Mouse (Mus musculus) lung, embryonic 14.5 days (tissue): ENCODE data around the gene Fsd1. TPM values are rescaled to one million over a fixed set of nuclear protein-coding genes. Genes with fewer than 3 reads are reported as not detected.
A peak's percentile ranks its signal among the peaks of the same experiment; 100 is the strongest.

Experiments
- ATAC-seq: fragments of 200-750 bp; cut with Nextera tagmentation; 2 replicates; pipeline ENCODE4 v1.8.0; 2017; ENCODE audit warnings: mild to moderate bottlenecking, moderate TSS enrichment, moderate library complexity; ENCODE audit not compliant: insufficient read depth
- DNase-seq: peaks from one replicate; pipeline ENCODE4 v3.0.0-alpha.2; 2015
- H3K27ac ChIP-seq: fragments of 300-500 bp; sonication (generic); 2 replicates; pipeline ENCODE4 v1.5.1; 2014; ENCODE audit warnings: low read depth, mild to moderate bottlenecking, moderate library complexity
- H3K27me3 ChIP-seq: fragments of 300-500 bp; sonication (generic); 2 replicates; pipeline ENCODE4 v1.6.1; 2014; ENCODE audit warnings: low read length, control low read depth; ENCODE audit not compliant: insufficient read depth
- H3K36me3 ChIP-seq: fragments of 300-500 bp; sonication (generic); 2 replicates; pipeline ENCODE4 v1.6.1; 2014; ENCODE audit warnings: control low read depth; ENCODE audit not compliant: insufficient read depth
- H3K4me1 ChIP-seq: fragments of 300-500 bp; sonication (generic); 2 replicates; pipeline ENCODE4 v1.6.1; 2014; ENCODE audit warnings: antibody characterized with exemption, control low read depth; ENCODE audit not compliant: insufficient read depth
- H3K4me2 ChIP-seq: fragments of 300-500 bp; sonication (generic); 2 replicates; pipeline ENCODE4 v1.6.1; 2014; ENCODE audit warnings: mild to moderate bottlenecking
- H3K4me3 ChIP-seq: fragments of 300-500 bp; sonication (generic); 2 replicates; pipeline ENCODE4 v1.5.1; 2014; ENCODE audit warnings: low read depth, low read length
- H3K9ac ChIP-seq: fragments of 300-500 bp; sonication (generic); 2 replicates; pipeline ENCODE4 v1.6.1; 2014
- H3K9me3 ChIP-seq: fragments of 300-500 bp; sonication (generic); 2 replicates; pipeline ENCODE4 v1.6.1; 2016; ENCODE audit warnings: low read depth, low read length, control low read depth
- CTCF ChIP-seq: IDR thresholded peaks from 2 replicates; pipeline ENCODE4 v1.5.1; 2016; ENCODE audit warnings: antibody characterized with exemption, low read depth
- WGBS: fragments of 180-500 bp; shearing (Covaris S2); extraction: QIAGEN DNeasy Blood & Tissue Kit; methylation state at CpG from one replicate; pipeline ENCODE4 v1.1.7; 2014; 5-methylcytosine and 5-hydroxymethylcytosine counted together
- polyA plus RNA-seq: library from polyadenylated mRNA; unstranded; fragments of >200 nt; fragmentation: Nextera tagmentation; extraction: Ambion mirVana; gene quantifications from 2 replicates; pipeline ENCODE4 v1.2.1, GENCODE M21; 2014

The Fsd1 gene
- polyA plus RNA-seq, 1 experiment from 2014 or later = 11.5 TPM

- no peak for TF ChIP-seq CTCF
- Histone ChIP-seq H3K9ac (no peak overlapping the region; the same call in 1 of the 2 replicates), H3K9me3 (no peaks in the 10 kb centered on the region), H3K27me3 (peaks cover 16% of the 10 kb centered on the region; the same call in 1 of the 2 replicates), H3K4me1 (0 out of 2 replicates have a peak, but pooled peaks cover 3% of the 10 kb centered on the region), H3K4me3 (peak overlapping the region; percentile 48), H3K36me3 (peaks cover 20% of the 10 kb centered on the region; the same call in 1 of the 2 replicates), H3K27ac (no peak overlapping the region), H3K4me2 (peak overlapping the region; percentile 90; the same call in 1 of the 2 replicates)
- WGBS = 31% methylated on average over 22 of the region's 22 CpGs
- ATAC-seq = no peak
- no peak for DNase-seq
These were observed 14.9 kb upstream of the Fsd1 start for GRCm38 (mm10) chr17:55971453-55971852.

- peak; percentile 81 for ATAC-seq
- no peak overlapping the region for H3K4me3 ChIP-seq
- H3K27ac ChIP-seq = no peak overlapping the region
- 0 out of 2 replicates have a peak, but pooled peaks cover 3% of the 10 kb centered on the region for H3K36me3 ChIP-seq
- H3K4me1 ChIP-seq = no peaks in the 10 kb centered on the region
- H3K9me3 ChIP-seq = no peaks in the 10 kb centered on the region
- H3K4me2 ChIP-seq = peak overlapping the region; percentile 3; the same call in 1 of the 2 replicates
- peak; percentile 80 for TF ChIP-seq CTCF
- no peak overlapping the region for H3K9ac ChIP-seq
- 12% methylated on average over 13 of the region's 13 CpGs for whole genome bisulfite sequencing
- peaks cover 4% of the 10 kb centered on the region; the same call in 1 of the 2 replicates for H3K27me3 ChIP-seq
- DNase-seq = peak; percentile 87
These were observed 9.9 kb upstream of the Fsd1 start for GRCm38 (mm10) chr17:55976255-55976862.

GRCm38 (mm10) chr17:55977301-55977700, 9.0 kb upstream of the Fsd1 start:
- H3K4me1 ChIP-seq = no peaks in the 10 kb centered on the region
- no peak overlapping the region for H3K4me3 ChIP-seq
- H3K4me2 ChIP-seq = no peak overlapping the region
- no peaks in the 10 kb centered on the region for H3K27me3 ChIP-seq
- DNase-seq (no peak), ATAC-seq (no peak)
- no peak overlapping the region for H3K9ac ChIP-seq
- WGBS = 24% methylated on average over 3 of the region's 3 CpGs
- no peak overlapping the region for H3K27ac ChIP-seq
- no peaks in the 10 kb centered on the region for H3K9me3 ChIP-seq
- H3K36me3 ChIP-seq = 0 out of 2 replicates have a peak, but pooled peaks cover 3% of the 10 kb centered on the region
- no peak for TF ChIP-seq CTCF

- WGBS = 75% methylated on average over 8 of the region's 8 CpGs
- no peak for ATAC-seq
- Histone ChIP-seq H3K27ac (no peak overlapping the region), H3K4me3 (no peak overlapping the region), H3K9me3 (no peaks in the 10 kb centered on the region), H3K4me2 (no peak overlapping the region), H3K9ac (no peak overlapping the region), H3K36me3 (no peaks in the 10 kb centered on the region), H3K4me1 (no peaks in the 10 kb centered on the region), H3K27me3 (no peaks in the 10 kb centered on the region)
- DNase-seq = no peak
- no peak for TF ChIP-seq CTCF
These were observed 4.1 kb downstream of the Fsd1 start for GRCm38 (mm10) chr17:55990278-55990898.

- TF ChIP-seq CTCF = no peak
- H3K27me3 ChIP-seq = peaks cover 10% of the 10 kb centered on the region; the same call in 1 of the 2 replicates
- no peaks in the 10 kb centered on the region for H3K4me1 ChIP-seq
- 80% methylated on average over 15 of the region's 15 CpGs for WGBS
- no peak overlapping the region for H3K4me2 ChIP-seq
- H3K27ac ChIP-seq = no peak overlapping the region
- H3K4me3 ChIP-seq = no peak overlapping the region
- no peak for ATAC-seq
- no peaks in the 10 kb centered on the region for H3K36me3 ChIP-seq
- no peak overlapping the region for H3K9ac ChIP-seq
- DNase-seq = no peak
- no peaks in the 10 kb centered on the region for H3K9me3 ChIP-seq
These were observed 9.7 kb downstream of the Fsd1 start for GRCm38 (mm10) chr17:55996007-55996406.

- Histone ChIP-seq H3K9ac (no peak overlapping the region), H3K27me3 (peaks cover 10% of the 10 kb centered on the region; the same call in 1 of the 2 replicates), H3K36me3 (no peaks in the 10 kb centered on the region), H3K4me2 (peak overlapping the region; percentile 32), H3K4me1 (no peaks in the 10 kb centered on the region), H3K9me3 (no peaks in the 10 kb centered on the region), H3K4me3 (0 out of 2 replicates have a peak overlapping the region, but pooled peaks have one; percentile 4), H3K27ac (no peak overlapping the region)
- no peak for TF ChIP-seq CTCF
- DNase-seq (no peak), ATAC-seq (0 out of 2 replicates have a peak, but pooled peaks have one; percentile 3)
- 10% methylated on average over 30 of the region's 30 CpGs for WGBS
These were observed 13.6 kb downstream of the Fsd1 start for GRCm38 (mm10) chr17:55999794-56000499.

- no peak overlapping the region for H3K4me3 ChIP-seq
- no peak overlapping the region for H3K4me2 ChIP-seq
- 78% methylated on average over 3 of the region's 3 CpGs for WGBS
- no peaks in the 10 kb centered on the region for H3K9me3 ChIP-seq
- no peak for TF ChIP-seq CTCF
- no peak overlapping the region for H3K9ac ChIP-seq
- H3K4me1 ChIP-seq = 0 out of 2 replicates have a peak, but pooled peaks cover 6% of the 10 kb centered on the region
- DNase-seq = no peak
- H3K27ac ChIP-seq = no peak overlapping the region
- H3K36me3 ChIP-seq = no peaks in the 10 kb centered on the region
- H3K27me3 ChIP-seq = peaks cover 14% of the 10 kb centered on the region; the same call in 1 of the 2 replicates
- ATAC-seq = no peak
These were observed 16.7 kb downstream of the Fsd1 start for GRCm38 (mm10) chr17:56003000-56003399.
